Mouse (Mus musculus) megakaryocyte progenitor cell, adult 5-6 weeks (primary cell): ENCODE results near the gene Mansc1. TPM values are rescaled to one million over a fixed set of nuclear protein-coding genes. Genes with fewer than 3 reads are reported as not detected.
A peak's percentile ranks its signal among the peaks of the same experiment; 100 is the strongest.

Experiments used
- ATAC-seq: replicated peaks from 2 replicates; pipeline ENCODE4 v1.8.0; 2016; ENCODE audit warnings: mild to moderate bottlenecking, moderate TSS enrichment, inconsistent platforms; ENCODE audit not compliant: poor library complexity
- total RNA-seq, 2 experiments: library from RNA; stranded (forward) in 1 of 2; stranded (reverse) in 1 of 2; fragments of 157-497, 149-512 nt in 1 of 2; fragments of 200-1000 nt in 1 of 2; gene quantifications; 2 replicates each; pipeline versions ENCODE4 v1.2.3 to v1.2.4; 2015 to 2017

Mansc1 gene
- total RNA-seq, 2 experiments from 2014 or later, result 3.3 to 8.1 TPM

DNA sequence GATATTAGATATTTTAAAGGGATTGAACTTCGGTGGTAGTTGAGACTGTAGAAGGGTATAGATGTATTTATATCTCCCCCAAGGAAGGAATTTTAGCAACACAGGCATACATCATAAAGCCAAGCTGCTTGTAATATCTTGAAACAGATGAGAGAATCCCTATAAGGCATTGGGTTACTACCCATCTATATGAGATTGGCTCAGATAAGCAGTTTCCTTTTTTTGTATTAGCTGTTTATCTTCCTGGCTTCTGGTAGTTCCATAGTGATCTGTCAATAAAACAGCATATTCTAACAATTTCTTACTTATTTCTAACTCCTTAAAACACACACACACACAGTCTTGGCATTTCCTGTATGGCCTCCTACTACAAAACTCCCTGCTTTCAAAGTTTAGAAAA is 7.6 kb upstream of the Mansc1 start:
- no peak for ATAC-seq

DNA sequence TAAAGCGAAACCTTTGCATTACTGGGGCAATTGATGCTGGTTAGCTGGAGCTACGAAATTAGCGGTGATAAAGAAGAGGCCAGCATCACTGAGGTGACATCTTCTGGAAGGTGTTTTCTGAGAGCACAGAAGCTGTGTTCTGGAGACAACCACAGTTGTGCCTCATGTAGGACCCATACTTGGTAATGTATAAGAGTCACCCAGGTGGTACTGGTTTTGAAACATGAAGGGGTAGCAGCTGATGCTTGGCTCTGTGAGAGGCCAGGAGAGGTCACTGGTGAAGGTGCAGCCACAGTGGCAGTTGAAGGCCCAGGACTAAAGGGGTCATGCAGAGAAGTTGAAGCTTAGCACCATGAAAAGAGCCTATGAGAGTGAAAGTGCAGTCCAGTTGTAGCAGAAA is 6.9 kb upstream of the Mansc1 start, which contains the start of gene Borcs5:
TSS of gene Borcs5 (plus strand) at position 301 of the 400 bp plus-strand sequence.
- ATAC-seq, result no peak

DNA sequence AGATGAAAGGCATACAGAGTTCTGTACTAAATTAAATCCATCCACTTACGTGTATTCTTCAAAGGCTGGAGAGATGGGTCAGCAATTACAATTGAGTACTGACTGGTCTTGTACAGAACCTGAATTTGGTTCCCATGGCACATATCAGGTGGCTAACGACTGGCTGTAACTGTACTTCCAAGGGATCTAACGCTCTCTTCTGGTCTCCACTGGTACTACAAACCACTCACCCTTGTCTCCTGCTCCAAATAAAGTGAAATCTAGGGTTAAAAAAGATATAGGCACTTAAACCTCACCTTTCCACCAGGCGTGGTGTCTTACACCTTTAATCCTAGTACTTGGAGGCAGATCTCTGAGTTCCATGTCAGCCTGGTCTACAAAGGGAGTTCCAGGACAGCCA is 4.2 kb upstream of the Mansc1 start:
- ATAC-seq, result no peak

DNA sequence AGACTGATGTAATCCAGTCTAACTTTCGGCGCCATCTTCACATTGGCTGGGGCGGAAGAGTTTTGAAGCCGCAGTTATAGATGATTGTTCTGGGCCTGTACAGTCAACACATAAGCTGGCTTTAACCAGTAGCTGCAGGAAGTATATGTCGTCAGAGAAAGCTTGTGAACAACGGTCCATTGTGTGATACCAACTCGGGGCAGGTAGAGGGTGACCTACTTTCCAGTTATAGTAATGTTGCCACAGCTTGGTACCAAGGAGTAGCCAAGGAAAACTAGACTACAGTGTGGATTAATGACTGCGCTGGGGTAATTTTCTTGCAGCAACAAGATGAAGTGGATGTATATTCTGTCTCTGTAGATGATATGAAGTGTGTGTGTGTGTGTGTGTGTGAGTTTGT is 1.3 kb upstream of the Mansc1 start:
- no peak for ATAC-seq

DNA sequence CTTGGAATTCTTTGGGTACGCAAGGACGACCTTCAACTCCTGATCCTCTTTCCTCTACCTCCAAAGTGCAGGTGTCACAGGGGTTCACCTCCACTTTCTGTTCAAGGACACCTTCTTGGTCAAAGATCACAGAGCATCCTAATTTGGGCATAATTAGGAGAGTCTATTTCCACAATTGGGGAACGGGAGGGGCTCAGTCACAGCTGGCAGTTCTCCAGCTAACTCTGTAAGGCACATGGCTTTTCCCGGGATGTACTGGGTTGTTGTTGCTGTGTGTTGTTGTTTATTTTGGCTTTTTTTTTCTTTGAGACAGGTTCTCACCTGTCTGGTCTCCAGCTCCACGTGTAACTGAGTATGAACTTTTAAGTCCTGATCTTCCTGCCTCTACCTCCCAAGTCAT is 468 bp upstream of the Mansc1 start:
- no peak for ATAC-seq

DNA sequence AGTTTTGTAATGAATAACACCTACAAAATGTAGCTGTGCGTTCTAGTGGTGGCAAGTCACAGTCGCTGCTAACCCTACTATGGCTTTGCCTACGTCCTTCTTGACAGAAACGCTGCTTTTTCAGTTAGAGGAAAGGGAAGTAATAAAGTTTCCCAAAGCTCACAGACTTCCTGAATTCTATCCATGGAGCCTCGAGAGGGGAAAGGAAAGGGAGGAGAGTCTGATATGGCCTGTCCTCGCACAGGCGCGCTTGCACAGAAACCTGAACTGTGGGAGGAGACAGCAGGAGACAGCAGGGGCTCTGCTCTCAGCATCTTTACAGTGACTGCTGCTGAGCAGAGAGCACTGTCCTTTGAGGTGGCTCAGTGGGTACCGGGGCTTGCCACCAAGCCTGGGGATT is 1.8 kb downstream of the Mansc1 start:
- peak; percentile 54 for ATAC-seq

DNA sequence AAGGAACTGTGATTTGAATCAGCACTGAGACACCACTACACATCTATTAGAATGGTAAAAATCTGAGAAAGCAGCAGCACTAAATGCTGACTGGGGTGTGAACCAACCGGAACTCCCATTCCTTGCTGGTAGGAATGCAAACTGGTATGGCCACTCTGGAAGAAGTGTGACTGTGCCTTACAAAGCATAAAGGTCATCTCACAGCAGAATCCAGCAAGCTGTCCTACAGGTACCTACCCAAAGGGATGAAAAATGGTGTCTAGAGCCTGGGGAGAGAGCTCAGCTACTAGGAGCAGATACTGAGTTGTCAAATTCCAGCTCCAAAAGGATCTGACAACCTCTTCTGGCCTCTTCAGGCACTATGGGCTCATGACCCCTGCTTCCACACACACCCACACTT is 5.7 kb downstream of the Mansc1 start:
- ATAC-seq, result no peak

DNA sequence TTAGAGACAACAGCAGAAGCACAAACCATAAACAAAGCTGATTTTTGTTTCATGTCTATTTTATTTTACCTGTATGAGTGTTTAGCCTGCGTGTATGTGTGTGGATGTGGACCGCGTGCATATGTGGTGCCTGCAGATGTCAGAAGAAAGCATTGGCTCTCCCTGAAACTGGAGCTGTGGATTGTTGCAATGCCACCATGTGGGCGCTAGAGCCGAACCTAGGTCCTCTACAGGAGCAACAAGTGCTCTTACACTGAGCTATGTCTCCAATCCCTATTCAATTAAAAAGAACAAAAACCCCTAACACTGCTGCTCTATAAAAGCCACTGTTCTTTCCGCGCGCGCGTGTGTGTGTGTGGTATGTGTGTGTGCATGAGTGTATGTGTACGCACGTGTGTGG is 6.9 kb downstream of the Mansc1 start:
- no peak for ATAC-seq

DNA sequence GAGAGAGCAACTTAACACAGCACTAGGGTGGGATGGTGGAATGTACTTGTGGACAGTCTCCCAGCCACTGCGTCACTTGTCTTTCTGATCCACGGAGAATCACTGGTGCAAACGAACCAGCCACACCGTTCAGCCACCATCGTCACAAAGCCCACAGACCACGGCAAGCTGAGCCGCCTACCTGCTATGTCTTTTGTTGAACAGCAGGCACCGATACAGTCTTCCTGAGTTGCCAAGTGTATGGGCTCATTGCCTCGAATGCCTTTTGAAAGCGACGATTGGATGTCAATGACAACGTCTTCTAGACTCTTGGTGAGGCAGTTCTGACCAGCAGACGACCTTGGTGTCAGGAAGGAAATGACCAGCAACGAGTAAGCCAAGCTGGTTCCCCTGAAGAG is 10.7 kb downstream of the Mansc1 start:
- no peak for ATAC-seq

DNA sequence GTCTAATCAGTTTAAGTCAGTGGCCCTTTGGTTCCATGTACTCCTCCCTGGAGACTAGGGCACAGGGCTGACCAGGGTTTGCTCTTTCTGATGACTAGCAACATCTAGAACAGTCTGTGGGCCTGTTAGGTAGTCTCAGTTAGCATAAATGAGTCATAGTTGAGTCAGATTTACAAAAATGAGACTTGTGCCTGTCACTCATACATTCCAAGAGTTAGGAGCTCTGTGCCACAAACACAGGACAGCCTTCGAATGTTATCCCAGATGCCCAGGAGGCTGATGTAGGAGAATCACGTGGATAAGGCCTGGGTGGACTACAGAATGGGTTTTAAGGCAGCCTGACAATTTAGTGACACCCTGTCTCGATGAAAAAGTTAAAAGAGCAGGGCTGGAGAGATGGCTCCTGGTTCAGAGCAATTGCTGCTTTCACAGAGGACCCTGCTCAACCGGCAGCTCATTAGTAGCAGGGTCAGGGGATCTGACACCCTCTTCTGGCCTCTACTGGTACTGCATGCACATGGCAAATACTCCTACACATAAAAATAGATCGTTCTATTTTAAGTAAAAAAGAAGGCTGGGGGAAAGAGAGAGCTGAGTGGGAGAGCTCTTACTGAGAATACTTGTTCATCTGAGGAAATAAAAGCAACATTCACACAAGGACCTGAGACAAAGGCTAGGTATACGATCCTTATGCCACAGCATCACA is 11.3 kb downstream of the Mansc1 start:
- peak; percentile 85 for ATAC-seq

DNA sequence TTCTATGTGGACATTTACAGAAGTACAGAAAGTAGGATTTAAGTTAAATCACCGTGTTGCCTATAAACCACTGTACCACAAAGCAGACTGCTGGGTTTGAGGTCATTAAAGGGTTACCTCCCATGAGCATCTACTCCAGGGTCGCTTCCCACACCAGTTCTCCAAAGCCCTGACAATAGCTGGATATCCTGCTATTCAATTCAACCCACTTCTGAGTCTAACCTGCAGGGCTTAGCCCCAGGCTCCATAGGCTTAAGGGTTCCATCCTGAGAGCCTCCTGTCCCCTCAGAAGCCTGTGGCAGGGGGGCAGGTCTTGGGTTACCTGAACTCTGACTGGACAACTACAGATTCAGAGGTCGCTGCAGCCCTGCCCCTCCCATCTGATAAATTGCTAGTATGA is 12.2 kb downstream of the Mansc1 start:
- ATAC-seq, result no peak

DNA sequence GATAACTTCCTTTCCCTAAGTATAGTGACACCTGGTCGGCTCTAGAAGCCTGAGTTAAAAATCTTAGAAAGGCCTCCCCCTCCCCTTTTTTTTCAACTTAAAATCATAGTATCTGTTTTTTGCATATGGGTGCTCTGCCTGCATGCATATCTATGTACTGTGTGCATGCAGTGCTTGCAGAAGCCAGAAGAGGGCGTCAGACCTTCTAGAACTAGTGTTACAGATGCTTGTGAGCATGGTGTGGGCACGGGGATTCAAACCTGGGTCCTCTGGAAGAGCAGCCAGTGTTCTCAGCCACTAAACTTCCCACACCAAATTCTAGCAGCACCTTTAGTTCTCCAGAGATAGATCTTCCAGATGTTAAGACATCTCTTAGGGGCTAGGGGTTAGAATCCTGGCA is 14.7 kb downstream of the Mansc1 start:
- no peak for ATAC-seq

DNA sequence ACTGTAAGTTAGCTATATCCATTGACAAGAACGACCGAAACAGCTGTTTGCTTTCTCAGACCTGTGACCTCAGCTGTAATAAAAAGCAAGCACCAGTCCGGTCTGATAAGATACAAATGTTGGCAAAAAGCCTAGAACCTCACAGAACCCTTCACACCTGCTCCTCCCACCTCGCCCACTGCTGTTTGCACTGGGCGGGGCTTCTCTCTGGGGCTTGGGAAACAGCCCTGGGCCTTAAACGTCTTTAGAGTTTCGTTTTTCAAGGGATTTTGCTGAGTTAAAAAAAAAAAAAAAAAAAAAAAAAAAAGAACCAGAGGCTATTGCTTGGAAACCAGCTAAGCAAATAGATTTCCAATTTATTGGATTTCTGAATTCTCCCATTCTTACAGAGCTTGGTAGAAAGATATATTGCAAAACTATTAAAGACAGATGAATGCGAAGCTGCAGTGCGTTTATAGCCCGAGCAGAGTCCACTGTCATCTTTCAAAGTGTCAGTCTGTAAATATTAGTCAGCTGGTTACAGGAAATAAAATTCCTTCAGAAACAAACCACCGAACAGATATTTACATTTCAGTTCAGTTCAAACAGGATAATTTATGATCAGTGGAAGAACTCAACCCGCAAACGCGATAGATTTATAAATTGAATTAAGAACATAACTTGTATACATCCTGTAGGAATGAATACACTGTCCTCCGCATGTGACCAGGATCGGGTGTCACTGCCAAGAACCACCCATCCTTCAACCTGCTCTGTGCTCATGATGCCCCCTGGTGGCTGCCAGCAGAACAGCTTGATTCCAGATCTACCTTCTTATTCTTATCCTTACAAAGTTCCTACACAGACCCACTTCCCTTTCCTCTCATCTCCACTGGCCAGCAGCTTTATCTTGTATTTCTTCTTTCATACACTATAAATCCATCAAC is 17.3 kb downstream of the Mansc1 start:
- ATAC-seq, result peak; percentile 89

DNA sequence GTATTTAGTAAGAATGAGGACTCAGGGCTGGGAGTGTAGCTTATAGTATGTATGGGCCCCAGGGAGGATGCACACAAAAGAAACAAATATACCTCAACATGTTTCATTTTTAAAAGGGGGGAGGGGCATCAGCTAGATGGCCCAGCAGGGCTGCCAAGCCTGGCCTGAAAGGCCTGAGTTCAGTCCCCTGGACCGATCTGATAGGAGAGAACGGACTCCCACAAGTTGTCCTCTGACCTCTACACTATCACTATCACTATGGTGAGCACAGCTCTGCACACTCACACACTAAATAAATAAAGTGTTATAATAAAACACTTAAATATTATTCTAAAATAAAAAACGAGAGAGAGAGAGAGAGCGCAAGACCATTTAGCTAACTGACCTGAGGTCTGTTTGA is 18.0 kb downstream of the Mansc1 start:
- 0 out of 2 replicates have a peak, but pooled peaks have one; percentile 0 for ATAC-seq

DNA sequence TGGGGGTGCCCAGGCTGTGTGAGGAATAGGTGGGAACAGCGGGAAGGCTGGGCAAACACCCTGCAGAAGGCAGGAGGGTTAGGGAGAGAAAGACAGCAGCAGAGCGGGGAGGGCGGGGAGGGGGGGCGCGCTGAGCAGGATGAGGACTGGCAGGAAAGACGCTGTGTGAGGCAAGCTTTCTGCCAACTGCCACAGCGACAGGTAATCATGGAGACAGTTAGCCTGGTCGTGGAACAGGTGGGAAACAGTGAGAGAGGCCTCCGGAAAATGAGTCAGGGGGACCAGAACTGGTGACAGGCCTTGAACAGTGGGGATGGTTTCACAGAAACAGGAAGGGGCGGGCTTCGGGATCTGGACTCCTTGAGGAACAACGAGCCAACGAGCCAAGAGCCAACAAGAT is 20.4 kb downstream of the Mansc1 start:
- no peak for ATAC-seq

DNA sequence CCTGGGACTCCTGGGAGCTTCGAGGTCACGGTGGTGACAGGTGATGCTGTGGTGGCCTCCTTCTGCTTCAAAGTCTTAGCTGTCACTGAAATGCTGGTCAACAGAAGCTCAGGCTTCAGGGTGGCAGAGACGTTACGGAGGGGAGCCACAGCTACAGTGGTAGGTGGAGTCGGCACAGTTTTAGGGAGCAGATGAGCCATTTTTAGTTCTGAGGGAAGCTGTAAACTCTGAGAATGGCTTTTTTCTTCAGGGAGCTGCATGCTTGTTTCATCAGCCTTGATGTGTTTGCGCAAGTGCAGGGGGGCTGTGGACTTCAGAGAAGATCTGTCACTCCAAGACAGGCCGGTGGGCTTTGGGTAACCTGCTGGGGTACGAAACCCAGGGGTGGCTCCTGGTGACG is 21.9 kb downstream of the Mansc1 start:
- ATAC-seq, result no peak

DNA sequence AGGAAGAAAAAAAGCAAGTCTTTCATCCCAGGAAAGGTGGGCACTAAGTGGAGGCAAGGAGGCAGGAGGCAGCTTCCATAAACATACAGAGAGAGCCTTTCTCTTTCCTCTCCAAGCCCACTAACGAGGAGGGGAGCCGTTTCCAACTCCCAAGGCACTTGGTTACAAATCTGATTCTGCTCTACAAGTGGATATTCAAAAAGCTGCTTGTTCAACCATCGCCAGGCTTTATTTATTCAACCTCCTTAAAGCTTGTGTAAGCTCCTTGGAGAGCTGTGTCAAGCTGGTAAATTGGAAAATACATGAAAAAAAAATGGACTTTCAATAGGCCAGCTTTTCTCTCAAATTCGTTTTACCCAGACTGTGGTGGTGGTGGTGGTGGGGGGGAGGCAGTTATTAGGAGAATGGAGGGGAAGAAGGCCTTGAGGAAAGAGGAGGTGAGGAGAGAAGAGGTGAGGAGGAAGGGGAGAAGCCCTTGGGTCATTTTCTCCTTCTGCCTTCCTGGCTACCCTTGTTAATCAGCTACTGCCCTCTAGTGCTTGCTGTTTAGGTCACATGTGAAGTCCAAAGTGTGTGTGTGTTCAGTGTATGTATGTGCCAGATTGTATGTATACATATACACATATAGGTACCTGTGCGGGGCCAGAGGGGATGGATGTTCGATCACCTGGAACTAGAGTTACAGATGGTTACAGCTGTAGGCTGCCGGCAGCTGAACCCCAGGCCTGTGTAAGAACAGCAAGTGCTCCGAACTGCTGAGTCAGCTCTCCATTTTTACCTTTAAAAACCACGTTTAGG is 25.1 kb downstream of the Mansc1 start:
- peak; percentile 91 for ATAC-seq

DNA sequence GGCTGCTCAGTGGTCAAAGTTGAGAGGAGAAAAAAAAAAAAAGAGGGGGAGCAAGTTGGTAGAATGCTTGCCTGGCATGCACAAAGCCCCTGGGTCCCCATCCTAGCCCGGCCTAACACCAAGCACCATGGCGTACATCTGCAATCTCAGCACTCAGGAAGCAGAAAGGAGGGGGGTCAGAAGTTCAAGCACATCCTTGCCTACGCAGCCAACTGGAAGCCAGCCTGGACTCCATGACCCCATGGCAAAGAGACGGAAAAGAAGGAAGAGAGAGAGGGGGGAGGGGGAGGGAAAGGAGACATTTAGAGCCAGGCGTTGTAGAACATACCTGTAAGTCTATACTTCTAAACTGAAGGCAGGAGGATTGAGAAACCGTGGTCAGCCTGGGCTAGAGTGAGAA is 25.7 kb downstream of the Mansc1 start:
- no peak for ATAC-seq

DNA sequence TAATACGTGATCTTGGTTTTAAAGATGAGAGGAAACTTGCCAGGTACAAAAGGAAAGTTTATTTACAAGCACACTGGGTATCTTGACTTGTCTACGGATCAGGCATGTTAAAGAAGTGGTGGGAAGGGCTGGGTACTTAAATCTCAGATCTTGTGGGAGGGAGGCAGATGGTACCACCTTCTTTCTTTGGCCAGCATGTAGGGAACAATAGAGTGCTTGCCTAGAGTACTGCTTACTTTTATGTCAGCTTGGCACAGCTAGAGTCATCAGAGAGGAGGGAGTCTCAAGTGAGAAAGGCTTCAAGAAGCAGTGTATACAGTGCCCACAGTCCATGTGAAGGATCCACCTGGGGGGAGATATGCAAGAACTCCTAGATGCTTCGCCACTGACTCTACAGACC is 27.1 kb downstream of the Mansc1 start:
- ATAC-seq, result no peak

DNA sequence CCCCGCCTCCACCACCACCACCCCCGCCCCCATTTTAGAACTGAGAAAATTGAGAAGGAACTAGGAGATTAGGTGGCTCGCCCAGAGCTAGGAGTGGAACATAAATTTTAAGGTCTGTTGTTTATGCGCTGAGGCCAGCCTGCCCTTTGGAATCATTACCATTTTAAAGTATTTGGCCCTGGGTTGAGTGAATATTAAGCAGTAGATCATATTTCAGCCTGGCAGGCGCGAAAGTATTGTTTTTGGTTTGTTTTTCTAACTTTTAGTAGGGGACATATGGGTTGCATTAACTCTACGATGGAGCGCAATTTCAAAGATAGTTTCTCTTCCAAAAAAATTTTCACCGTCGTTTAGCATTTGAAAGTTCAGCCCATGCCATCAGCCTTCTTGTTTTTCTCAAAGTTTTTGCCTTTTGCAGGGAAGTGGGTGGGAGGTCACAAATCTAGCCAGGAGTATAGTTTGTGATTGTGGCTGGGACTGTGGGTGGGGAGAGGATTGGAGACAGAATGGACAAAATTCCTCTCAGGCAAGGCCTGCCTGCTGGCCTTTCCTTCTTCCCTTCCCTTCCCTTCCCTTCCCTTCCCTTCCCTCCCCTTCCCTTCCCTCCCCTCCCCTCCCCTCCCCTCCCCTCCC is 29.8 kb downstream of the Mansc1 start:
- no peak for ATAC-seq

DNA sequence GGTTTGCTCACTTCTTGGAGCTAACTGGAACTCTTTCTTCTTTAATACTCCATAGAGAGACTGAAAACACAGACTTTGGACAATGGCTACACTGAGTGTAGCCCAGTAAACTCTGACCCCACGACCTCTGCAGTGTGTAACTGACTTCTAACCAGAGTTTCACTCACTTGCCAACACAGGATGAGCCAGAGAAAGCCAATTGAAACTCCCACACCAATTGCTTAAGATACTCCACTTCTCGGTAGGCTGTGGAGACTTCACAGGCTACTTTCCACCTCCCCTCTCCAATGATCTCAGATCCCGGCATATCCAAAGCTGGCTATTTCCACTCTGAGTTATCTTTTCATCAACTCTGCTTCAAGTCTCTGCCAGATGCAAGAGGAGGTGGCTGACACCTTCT is 30.5 kb downstream of the Mansc1 start:
- ATAC-seq, result no peak
